In genomic region chr8:83660995-83661680, GRCm38 (mm10) we compare ENCODE assay signal across 9 mouse cellular contexts. TPM values are rescaled to one million over a fixed set of nuclear protein-coding genes. Genes with fewer than 3 reads are reported as not detected.
DNase-seq lines count a peak whose midpoint lies in the region; ATAC-seq lines count a peak whose summit lies in the region.
"Had no signal": no experiment of that assay in that cellular context is flagged by ENCODE, and none has a peak within 500 bp of the region (broad histone marks: within the 10 kb centered on the region; RNA-seq: fewer than 3 reads in every experiment).

No protein-coding gene starts in this region.

- 14% methylated on average over 22 of the region's 22 CpGs for WGBS in heart, embryonic 12.5 days
- whole genome bisulfite sequencing in forebrain, embryonic 11.5 days = 20% methylated on average over 22 of the region's 22 CpGs

- H3K27ac ChIP-seq in heart, embryonic 12.5 days (ENCODE audit: poor library complexity, severe bottlenecking) = peak overlapping the region; percentile 32; the same call in 1 of the 2 replicates
- H3K27ac ChIP-seq in forebrain, embryonic 11.5 days (ENCODE audit: low read depth, low read length) = no peak overlapping the region

- no peak for DNase-seq in heart, adult 9 months (ENCODE audit: low spot score in 2 of 2)
- DNase-seq in forebrain, embryonic 11.5 days (ENCODE audit: low spot score) = peak; percentile 61
- peak; percentile 42 for DNase-seq in kidney, adult 9 months
- peak; percentile 65 for DNase-seq in lung, postnatal 10 days
- no peak for DNase-seq in left cerebral cortex, adult 8-10 months (ENCODE audit: low spot score in 2 of 2)
- DNase-seq in B cell, adult 2 months = no peak

- peak overlapping the region; percentile 61 for H3K4me2 ChIP-seq in heart, embryonic 12.5 days
- peak overlapping the region; percentile 21 for H3K4me2 ChIP-seq in forebrain, embryonic 11.5 days (ENCODE audit: low read depth, low read length, severe bottlenecking)

- ATAC-seq in heart, embryonic 12.5 days (ENCODE audit: insufficient number of reproducible peaks, low FRiP score) = peak; percentile 14; the same call in 1 of the 2 replicates
- peak; percentile 4; the same call in 1 of the 2 replicates for ATAC-seq in forebrain, embryonic 11.5 days (replicated peaks; ENCODE audit: low FRiP score)
- ATAC-seq in CD4-positive, CD25-positive, alpha-beta regulatory T cell, adult 4 months = no peak

- H3K9ac ChIP-seq in heart, embryonic 12.5 days = peak overlapping the region; percentile 69
- peak overlapping the region; percentile 20; the same call in 1 of the 2 replicates for H3K9ac ChIP-seq in forebrain, embryonic 11.5 days (ENCODE audit: low read length)

- H3K9me3 ChIP-seq in heart, embryonic 12.5 days (replicated peaks) = no peaks in the 10 kb centered on the region
- no peaks in the 10 kb centered on the region for H3K9me3 ChIP-seq in forebrain, embryonic 11.5 days (ENCODE audit: control insufficient read depth, low read length)
- H3K9me3 ChIP-seq: G1E had no signal

- peak overlapping the region; percentile 26 for H3K4me3 ChIP-seq in heart, embryonic 12.5 days
- no peak overlapping the region for H3K4me3 ChIP-seq in forebrain, embryonic 11.5 days (ENCODE audit: low read depth, low read length)

- H3K27me3 ChIP-seq in heart, embryonic 12.5 days (replicated peaks) = no peaks in the 10 kb centered on the region
- no peaks in the 10 kb centered on the region for H3K27me3 ChIP-seq in forebrain, embryonic 11.5 days (ENCODE audit: control insufficient read depth, insufficient read depth, low read length)

- peaks cover 21% of the 10 kb centered on the region for H3K36me3 ChIP-seq in heart, embryonic 12.5 days
- H3K36me3 ChIP-seq in forebrain, embryonic 11.5 days (ENCODE audit: control insufficient read depth, insufficient read depth, low read length) = no peaks in the 10 kb centered on the region

- peaks cover 43% of the 10 kb centered on the region for H3K4me1 ChIP-seq in heart, embryonic 12.5 days (replicated peaks)
- peaks cover 12% of the 10 kb centered on the region for H3K4me1 ChIP-seq in forebrain, embryonic 11.5 days (replicated peaks; ENCODE audit: control insufficient read depth, insufficient read depth, low read length)

RNA-seq across cellular contexts. Expression of gene Ptger1, which starts 5.3 kb away (rescaled TPM):
- polyA plus RNA-seq in heart, embryonic 12.5 days (2016; fragmentation: Nextera tagmentation; extraction: Ambion mirVana) = 0.32 and 0.60 TPM in 2 replicates
- 0.47 and 0.60 TPM in 2 replicates for polyA plus RNA-seq in forebrain, embryonic 11.5 days (2014; fragmentation: Nextera tagmentation; extraction: Ambion mirVana)
- 1 to 10 TPM in 3 of 4 experiments, under 1 TPM in 1; 0.83 to 1.5 (median 1.3) TPM for total RNA-seq in left cerebral cortex, adult 8-10 months (2022)
- 1 to 10 TPM; 1.2 TPM for polyA plus RNA-seq in CD4-positive, CD25-positive, alpha-beta regulatory T cell, adult 4 months (2017; shearing (Covaris generic))

RNA-seq across cellular contexts. Expression of gene Gipc1, which starts 8.7 kb away (rescaled TPM):
- polyA plus RNA-seq in heart, embryonic 12.5 days (2016; fragmentation: Nextera tagmentation; extraction: Ambion mirVana) = 175 and 180 TPM in 2 replicates
- polyA plus RNA-seq in forebrain, embryonic 11.5 days (2014; fragmentation: Nextera tagmentation; extraction: Ambion mirVana) = 217 and 231 TPM in 2 replicates
- total RNA-seq in left cerebral cortex, adult 8-10 months (2022) = 10 to 100 TPM; 72.9 to 74.5 (median 74.3) TPM
- 10 to 100 TPM; 14.8 to 21.9 TPM for polyA plus RNA-seq in CD4-positive, CD25-positive, alpha-beta regulatory T cell, adult 4 months (2017; shearing (Covaris generic))

RNA-seq across cellular contexts. Expression of gene Pkn1, which starts 37.8 kb away (rescaled TPM):
- 24.4 and 28.7 TPM in 2 replicates for polyA plus RNA-seq in heart, embryonic 12.5 days (2016; fragmentation: Nextera tagmentation; extraction: Ambion mirVana)
- 28.3 and 31.6 TPM in 2 replicates for polyA plus RNA-seq in forebrain, embryonic 11.5 days (2014; fragmentation: Nextera tagmentation; extraction: Ambion mirVana)
- total RNA-seq in left cerebral cortex, adult 8-10 months (2022) = 10 to 100 TPM; 52.2 to 66.2 (median 54.8) TPM
- polyA plus RNA-seq in CD4-positive, CD25-positive, alpha-beta regulatory T cell, adult 4 months (2017; shearing (Covaris generic)) = 10 to 100 TPM; 21.0 to 25.9 TPM

RNA-seq across cellular contexts. Expression of gene Dnajb1, which starts 53.1 kb away (rescaled TPM):
- polyA plus RNA-seq in heart, embryonic 12.5 days (2016; fragmentation: Nextera tagmentation; extraction: Ambion mirVana) = 45.1 and 47.4 TPM in 2 replicates
- polyA plus RNA-seq in forebrain, embryonic 11.5 days (2014; fragmentation: Nextera tagmentation; extraction: Ambion mirVana) = 73.8 and 78.5 TPM in 2 replicates
- total RNA-seq in left cerebral cortex, adult 8-10 months (2022) = 10 to 100 TPM; 44.9 to 46.9 (median 45.6) TPM
- 10 to 100 TPM; 44.9 to 62.3 TPM for polyA plus RNA-seq in CD4-positive, CD25-positive, alpha-beta regulatory T cell, adult 4 months (2017; shearing (Covaris generic))

RNA-seq across cellular contexts. Expression of gene Tecr, which starts 53.4 kb away (rescaled TPM):
- polyA plus RNA-seq in heart, embryonic 12.5 days (2016; fragmentation: Nextera tagmentation; extraction: Ambion mirVana) = 445 and 456 TPM in 2 replicates
- polyA plus RNA-seq in forebrain, embryonic 11.5 days (2014; fragmentation: Nextera tagmentation; extraction: Ambion mirVana) = 550 and 611 TPM in 2 replicates
- total RNA-seq in left cerebral cortex, adult 8-10 months (2022) = 100 to 1,000 TPM; 638 to 678 (median 672) TPM
- 100 to 1,000 TPM; 408 to 507 TPM for polyA plus RNA-seq in CD4-positive, CD25-positive, alpha-beta regulatory T cell, adult 4 months (2017; shearing (Covaris generic))

Comparison
In these comparisons a context has a peak if more than half of its experiments do, and no peak if none do; other contexts are left out.
1. DNase-seq: peak in forebrain, embryonic 11.5 days (single experiment), kidney, adult 9 months (single experiment) and lung, postnatal 10 days (single experiment); none in heart, adult 9 months (0 of 2), left cerebral cortex, adult 8-10 months (0 of 2) and B cell, adult 2 months (0 of 2).